Mouse (Mus musculus) adrenal gland, postnatal 10 days (tissue): Measurements from ENCODE around the gene Dusp7. TPM values are rescaled to one million over a fixed set of nuclear protein-coding genes. Genes with fewer than 3 reads are reported as not detected.

Source experiments
- DNase-seq: peaks from one replicate; pipeline ENCODE4 v3.0.0; 2021; ENCODE audit warnings: mixed read lengths
- total RNA-seq, 2 experiments: library from RNA; stranded (reverse); gene quantifications; 2 replicates each; pipeline ENCODE4 v1.2.3; 2021

The Dusp7 gene
- total RNA-seq, 2 experiments from 2014 or later: 21.0 to 26.1 TPM

DNA sequence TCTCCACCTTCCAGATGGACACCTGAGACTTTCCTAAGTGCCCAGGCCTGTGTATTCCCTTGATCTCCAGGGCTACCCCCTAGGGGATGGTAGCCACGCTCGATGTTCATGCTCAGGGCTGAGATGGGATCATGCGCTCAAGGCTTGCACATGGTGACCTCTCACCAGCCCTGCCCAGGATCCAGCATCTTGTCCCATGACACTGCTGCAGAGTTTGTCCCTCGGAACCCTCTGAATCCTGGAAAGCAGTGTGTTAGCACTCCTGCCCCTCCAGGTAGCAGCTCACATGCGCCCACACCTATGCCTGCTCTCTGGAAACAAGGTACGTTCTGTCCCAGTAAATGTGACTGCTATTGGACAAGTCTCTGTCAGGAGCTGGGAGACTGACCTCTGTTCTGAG lies 13.6 kb upstream of the Dusp7 start:
- DNase-seq: no peak

DNA sequence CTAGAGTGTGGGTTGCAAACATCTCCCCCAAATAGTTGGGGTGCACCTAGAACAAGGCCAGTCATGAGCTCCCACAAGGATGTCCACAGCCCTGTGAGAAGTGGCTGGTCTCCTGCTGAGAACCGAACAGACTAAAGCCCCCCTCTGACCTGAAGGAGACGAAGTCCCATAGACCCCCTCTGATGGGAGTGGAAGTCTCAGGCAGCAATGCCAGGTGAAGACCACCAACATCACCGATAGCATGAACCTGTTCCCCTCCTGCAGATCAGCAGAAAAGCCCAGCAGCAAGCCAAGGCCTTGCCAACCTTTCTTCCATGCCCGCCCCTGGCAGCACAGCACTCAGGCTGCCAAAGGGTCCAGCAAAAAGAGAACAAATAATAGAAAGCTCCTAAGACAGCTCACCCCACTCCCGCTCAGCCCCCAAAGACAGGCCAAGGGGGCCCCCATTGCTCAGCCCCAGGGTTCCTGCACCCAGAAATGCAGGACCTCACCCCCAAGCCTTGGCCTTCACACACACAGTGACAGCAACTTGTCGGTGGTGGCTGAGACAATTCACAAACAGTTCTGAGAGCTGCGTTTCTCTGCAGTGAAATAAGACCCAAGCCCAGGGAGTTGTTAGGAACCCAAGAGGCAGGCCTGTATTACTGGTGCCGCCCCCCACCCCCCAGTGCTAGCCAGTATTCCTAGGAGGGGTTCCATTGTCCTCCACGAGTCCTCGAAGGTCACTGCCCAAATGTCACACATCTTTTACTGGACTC lies 13.0 kb upstream of the Dusp7 start:
- no peak for DNase-seq

DNA sequence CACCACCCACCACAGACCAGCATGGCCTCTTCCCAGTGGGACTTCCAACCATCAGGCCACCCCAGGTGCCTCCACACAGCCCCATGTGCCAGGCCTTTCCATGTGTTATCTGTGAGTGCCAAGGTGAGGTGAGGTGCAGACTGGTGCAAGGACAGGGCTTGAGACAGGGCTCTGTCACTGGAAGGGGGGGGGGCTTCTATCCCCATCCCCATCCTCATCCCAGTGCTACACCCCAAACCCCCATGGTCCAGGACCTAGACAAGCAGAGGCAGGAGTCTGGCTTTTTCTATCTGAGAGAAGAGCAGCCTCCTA lies 12.5 kb upstream of the Dusp7 start:
- DNase-seq: no peak

DNA sequence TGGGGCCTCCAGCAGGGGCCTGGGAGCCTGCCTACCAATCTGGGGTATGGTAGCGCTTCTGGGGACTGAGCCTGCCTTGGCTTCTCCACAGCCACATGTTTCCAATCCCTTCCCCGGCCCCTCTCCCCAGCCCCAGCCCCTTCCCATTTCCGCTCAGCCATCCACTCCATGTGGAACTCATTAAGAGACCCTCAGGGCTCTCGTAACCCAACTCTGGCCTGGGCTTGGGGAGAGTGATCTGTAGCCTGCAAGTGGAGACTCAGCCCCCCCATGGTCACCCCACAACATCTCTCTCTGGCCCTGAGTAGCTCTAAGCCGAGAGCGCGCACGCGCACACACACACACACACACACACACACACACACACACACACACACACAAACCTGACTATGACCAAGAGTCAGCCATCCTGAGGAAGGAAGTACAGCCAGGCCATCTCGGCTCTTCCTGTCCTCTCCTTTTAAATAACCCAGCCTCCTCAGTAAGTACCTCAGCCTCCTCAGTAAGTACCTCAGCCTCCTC lies 12.0 kb upstream of the Dusp7 start:
- DNase-seq: no peak

DNA sequence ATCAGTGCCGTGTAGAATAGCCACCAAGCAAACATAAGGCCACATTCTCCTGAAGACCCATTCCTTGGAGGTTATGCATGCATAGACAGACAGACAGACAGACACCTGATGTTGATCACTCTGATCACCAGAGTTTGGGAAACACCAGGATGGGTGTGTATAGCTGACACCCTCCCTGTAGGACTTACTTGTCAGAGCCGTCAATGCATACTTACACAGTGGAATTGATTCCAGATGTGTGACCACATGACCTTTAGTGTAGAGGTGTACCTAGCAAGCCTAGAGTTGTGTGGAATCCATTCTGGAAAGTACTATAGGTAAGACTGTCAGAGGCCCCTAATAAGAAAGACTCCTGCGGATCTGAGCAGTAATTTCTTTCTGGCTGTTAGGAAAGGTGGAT lies 11.3 kb upstream of the Dusp7 start:
- DNase-seq: no peak

DNA sequence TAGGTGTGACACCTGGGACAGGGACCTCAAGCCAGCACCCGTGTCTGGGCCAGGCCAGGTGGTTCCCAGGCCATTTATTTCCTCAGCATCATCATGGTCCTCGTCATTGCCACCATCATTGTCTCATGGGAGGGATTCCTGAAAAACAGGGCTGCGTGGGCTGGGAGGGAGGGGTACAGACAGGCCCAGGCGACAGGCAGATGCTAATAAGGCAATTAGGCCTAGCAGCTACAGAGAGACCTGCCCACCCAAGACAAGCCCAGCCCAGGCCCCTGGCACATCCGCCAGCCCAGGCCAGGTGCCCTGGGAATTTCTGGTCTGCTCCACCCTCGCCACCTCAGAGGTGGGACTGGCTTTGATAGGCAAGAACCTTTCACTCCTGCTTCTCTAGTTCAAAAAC lies 9.1 kb upstream of the Dusp7 start:
- no peak for DNase-seq

DNA sequence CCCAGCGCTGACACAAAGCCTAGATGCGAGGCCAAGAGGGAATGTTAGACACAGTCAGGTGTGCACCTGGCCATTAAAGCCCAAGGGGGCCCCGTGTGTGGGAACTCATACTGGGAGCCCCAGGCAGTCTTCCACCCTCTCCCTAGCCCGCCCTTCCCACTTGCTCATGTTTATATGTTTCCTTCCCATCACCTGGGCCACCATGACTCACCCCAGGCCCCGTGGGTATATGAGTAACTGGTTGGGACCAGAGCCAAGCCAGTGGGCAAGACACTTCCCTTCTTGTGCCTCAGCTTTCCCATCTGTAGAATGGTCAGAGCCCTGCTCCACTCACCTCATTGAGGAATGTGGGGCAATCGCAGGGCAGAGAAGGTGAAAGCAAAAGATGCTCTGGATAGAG lies 7.3 kb upstream of the Dusp7 start:
- DNase-seq: no peak

DNA sequence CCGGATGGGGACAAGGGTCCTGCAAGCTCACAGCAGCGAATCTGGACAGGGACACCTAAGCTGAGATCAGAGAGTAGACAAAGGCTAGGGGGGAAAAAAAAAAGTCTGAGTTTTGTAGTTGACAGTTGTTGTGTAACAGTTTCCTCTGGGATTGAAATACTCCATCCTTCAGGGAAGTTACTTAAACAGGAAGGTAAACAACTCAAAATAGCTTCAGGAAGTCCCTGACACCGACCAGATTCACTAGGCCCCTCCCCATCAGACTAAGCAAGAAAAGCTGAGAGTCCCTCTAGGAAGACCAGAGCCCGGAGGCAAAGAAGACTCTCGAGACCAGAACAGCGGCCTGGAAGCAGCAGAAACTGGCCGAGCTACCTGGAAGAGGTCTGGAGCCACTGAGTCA lies 3.1 kb upstream of the Dusp7 start:
- DNase-seq: no peak

DNA sequence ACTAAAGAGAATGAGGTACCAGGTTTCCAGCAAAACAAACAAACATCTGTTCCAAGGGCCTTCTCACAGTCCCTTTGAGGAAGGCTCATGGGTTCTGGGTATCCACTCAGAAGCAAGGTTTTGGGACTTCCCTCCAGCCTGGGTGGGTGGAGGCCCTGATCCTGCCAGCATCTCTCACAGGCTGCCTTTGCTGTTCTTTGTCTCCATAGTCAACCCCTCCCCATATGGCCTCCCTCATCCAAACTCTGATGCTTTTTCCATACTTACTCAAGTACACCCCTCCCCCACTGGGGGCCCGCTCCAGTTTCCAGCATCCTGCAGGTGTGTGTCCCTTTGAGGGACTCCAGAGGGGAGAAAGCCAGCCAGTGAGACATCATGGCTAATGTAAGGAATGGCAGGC lies 2.2 kb upstream of the Dusp7 start:
- no peak for DNase-seq

DNA sequence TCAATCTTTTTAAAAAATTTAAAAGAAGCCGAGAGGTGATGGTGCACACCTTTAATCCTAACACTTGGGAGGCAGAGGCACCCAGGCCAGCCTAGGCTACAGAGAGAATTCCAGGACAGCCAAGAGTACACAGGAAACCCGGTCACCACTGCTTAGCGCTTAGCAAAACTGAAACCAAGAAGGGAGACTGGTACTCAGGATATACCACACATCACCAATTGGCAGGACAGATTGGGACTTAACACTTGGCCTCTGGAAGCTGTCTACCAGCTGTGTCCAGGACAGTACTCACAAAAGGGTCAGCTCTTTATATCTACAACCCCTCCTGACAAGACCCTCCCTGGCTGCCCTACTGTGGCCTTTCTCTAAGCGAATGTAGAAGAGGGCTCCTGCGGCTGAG lies 1.4 kb upstream of the Dusp7 start:
- no peak for DNase-seq

DNA sequence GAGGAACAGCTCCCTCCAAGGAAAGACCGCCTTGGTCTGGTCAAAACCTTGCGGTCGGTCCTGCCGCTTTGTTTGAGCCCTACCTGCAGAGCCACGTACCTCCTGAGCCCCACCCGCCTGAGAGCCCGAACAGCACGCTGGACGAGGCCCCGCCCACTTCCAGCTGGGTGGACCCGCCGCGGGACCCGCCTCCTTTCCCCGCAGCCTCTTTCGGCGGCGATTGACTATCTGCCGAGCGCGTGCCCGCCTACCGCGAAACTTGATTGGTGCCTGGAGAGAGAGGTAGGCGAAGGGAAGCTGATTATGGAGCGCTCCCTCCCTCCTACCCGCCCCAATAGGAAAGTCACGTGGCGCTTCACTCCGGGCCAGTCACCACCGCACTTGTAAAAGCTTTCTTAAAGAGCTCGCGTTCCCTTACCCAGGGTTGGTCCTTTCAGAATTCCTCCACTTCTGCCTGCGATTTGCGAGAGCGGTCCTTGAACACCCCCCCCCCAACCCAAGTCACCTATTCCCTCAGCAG lies 780 bp upstream of the Dusp7 start:
- DNase-seq: peak; percentile 99

DNA sequence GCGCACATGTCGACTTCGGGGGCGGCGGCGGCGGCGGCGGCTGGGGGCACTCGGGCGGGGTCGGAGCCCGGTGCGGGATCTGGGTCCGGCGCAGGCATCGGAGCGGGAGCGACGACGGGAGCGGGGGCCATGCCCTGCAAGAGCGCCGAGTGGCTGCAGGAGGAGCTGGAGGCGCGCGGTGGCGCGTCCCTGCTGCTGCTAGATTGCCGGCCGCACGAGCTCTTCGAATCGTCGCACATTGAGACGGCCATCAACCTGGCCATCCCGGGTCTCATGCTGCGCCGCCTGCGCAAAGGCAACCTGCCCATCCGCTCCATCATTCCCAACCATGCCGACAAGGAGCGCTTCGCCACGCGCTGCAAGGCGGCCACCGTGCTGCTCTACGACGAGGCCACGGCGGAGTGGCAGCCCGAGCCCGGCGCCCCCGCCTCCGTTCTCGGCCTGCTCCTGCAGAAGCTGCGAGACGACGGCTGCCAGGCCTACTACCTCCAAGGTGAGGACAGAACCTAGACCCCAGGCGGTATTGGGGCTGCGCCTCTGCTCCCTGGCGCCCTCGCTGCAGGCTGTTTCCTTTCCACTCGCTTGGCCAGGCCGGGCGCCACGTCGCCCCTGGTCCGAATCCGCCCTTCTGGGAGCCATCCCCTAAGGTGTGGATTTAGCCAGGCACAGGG lies 534 bp downstream of the Dusp7 start:
- DNase-seq: peak; percentile 74

DNA sequence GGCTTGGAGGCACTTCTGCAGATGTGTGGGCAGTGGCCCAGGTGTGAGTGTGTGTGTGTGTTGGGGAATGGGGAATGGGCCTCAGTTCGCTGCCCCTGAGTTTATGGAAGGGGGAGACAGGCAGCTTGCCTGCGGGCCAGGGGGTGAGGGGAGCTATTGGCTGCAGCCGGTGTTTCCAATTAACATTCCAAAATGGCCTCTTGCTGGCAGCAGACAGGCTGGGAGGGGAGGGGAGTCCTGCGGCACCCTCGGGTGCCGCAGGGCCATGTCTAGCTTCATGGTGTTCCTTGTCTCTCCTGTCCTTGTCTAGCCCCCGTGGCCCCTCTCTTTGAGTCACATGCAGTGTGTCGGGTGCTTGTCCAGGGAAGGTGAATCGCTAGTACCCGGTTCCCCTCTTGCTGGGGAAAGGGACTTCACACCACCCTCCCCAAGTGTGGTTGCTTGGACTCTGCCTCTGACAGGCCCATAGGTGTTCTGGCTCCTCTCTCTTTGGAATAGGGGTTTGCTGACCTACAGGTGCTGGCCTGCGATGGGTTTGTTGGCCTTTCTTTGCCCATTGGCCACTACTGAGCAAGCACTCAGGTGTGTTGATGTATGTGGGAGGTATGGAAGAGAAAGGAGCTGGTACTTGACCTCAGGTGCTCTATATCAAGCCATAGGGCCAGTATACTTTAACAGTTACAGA lies 1.5 kb downstream of the Dusp7 start:
- no peak for DNase-seq

DNA sequence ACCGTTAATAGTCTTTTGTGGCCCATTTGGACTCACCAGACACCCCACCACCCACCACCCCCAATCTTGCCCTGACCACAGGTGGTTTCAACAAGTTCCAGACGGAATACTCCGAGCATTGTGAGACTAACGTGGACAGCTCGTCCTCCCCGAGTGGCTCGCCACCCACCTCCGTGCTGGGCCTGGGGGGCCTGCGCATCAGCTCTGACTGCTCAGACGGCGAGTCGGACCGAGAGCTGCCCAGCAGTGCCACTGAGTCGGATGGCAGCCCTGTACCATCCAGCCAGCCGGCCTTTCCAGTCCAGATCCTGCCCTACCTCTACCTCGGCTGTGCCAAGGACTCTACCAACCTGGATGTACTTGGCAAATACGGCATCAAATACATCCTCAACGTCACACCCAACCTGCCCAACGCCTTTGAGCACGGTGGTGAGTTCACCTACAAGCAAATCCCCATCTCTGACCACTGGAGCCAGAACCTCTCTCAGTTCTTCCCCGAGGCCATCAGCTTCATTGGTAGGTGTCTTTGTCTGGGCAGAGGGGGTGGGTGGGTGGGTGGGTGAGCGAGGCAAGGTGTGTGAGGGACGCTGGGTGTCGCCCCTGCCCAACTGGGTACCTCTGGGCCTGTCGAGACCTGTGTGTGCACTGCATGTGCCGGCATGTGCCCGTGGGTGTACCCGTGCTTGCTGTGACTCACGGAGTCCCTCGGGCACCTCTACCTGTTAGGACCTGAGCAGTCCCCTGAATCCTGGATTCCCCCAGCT lies 2.4 kb downstream of the Dusp7 start:
- DNase-seq: no peak

DNA sequence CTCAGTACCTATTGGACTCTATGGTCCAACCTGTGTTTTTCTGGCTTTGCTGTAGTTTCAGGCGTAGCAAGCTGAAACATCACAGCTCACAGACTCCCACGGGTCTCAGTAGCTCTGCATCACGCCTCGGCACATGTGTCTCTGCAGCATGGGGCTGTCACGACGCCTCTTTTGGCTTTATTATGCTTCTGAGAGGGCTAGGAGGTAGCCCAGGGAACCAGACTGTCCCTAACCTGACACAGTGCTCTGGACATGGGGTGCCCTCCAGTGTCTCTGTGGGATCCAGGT lies 2.9 kb downstream of the Dusp7 start:
- DNase-seq: no peak

DNA sequence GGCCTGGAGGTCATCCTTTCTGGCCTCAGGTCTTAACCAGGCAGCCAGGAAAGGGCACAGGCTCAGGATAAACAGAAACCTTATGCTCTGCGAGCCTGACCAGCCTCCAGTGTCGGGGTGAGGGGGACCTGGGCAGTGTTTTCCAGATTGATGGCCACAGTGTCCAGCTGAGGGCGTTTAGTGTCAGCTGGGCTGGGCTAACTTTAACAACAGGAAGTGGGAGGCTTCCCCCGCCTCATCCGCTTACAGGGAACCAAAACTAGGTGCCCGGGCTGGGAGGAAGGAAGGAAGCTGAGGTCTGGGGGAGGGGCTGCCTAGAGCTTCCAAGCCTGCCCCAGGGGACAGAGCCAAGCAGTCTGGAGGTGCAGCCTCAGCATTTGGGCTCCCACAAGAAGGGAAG lies 3.3 kb downstream of the Dusp7 start:
- peak; percentile 81 for DNase-seq

DNA sequence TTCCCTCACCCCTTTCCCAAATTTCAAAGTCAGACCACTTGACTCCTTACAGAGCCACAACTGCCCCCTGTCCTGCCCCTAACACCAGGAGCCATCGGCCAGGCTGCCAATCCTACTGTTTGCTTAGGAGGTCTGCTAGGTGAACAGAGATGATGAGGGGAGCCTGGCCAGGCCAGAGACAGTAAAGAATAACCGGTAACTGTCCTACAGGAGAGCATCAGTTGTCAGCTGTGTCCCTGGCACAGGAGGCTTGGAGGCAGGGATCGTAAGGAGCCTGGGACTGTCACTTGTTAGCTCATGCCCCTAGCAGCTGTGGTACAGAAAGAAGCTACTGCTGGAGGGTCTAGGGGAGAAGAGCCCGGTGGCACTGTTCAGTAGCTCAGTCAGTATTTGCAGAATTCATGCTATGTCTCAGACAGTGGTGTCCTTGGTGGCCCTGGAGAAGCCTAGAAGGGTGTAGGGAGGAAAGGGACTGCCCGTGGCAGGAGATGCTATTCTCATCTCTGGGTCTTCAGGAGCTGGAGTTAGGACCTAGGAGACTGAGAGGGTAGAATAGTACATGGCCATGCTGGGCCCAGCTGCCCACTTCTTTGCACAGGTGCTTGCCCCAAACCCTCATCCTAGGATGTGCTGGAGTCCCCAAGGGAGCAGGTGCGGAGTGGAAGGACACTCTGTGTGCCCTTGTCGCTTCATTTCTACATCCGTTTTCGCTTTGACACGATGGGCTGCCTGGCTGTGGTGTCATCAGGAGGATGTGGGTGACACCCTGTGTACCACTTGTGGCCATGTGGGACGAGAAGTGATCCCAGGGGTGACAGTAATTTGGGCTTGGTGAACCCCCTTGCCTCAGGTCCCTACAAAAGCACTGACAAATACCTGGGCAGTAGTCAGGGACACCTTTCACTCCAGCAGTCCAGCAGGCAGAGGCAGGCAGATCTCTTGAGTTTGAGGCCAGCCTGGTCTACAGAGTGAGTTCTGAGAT lies 4.3 kb downstream of the Dusp7 start:
- no peak for DNase-seq

DNA sequence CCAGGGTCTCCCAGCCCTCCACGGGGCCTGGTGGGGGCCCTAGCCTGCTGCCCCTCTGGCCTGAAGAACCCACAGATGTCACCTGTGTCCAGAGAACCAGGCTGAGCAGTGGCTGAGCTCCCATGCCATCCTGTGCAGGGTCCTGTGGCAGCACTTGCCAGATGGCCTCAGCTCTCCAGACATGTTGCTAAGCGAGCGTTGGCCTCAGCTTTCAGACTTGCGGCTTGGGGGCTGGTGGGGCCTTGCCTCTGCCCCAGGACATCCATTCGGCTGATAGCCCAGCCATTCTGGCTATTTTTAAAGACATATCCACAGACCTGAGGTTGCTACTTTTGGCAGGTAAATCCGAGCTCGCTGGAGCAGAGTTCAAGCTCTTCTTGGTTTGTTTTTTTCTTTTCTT lies 5.5 kb downstream of the Dusp7 start:
- no peak for DNase-seq

DNA sequence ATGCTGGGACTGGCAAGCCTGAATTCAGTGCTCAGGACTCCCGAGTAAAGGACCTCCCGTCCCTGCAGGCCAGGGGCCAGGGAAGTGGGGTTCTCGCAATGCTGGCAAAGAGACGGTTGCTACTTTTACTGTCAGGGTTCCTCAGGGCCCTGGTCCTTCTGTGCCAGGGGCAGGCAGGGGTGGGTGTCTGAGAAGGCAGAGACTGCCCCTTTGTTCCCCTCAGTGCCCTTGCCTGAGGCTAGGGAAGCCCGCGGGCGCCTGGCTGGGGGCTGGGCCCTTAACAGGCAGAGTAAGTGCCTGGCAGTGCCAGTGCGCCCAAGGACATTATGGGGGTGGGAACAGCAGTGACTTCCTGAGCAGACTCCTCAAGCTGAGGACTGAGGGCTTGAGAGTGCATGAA lies 8.8 kb downstream of the Dusp7 start:
- peak; percentile 61 for DNase-seq

DNA sequence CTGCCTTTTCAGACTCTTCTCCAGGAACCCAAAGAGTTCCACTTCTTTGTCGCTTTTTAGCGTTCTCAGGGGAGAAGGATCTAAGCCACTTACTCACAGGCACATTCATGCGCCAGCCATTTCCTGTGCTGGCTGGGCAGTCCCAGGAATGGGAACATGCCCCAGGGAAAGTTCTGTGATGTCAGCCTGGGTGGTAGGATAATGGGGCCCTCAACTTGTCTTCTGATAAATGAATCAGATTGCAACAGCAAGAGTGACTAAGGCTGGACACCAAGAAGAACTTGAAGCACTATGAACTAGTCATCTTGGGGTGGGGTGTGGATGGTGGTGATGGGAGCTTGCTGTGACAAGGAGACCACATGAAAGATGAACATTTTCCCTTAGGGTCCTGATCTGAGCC lies 9.6 kb downstream of the Dusp7 start:
- no peak for DNase-seq

DNA sequence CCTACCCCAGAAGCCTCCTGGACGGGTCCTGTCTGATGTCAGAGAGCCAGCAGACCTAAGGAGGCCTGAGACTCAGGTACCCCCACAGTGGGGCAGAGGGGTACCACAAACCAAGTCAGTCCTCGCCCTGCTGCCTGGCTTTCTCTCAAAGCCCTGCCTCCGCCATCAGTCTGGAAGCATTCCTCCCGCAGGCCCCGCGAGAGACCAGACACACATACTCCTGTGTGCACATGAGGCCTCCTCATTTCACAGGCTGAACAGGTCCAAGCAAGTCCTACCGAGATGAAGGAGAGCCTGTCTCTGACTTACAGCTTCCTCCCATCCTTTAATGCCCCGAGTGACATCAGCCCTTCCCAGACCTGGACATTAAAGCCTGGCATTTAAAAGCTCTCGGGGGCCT lies 10.3 kb downstream of the Dusp7 start:
- DNase-seq: no peak
